Mouse (Mus musculus): ENCODE data around the gene Pygm.

Gene Pygm

DNA sequence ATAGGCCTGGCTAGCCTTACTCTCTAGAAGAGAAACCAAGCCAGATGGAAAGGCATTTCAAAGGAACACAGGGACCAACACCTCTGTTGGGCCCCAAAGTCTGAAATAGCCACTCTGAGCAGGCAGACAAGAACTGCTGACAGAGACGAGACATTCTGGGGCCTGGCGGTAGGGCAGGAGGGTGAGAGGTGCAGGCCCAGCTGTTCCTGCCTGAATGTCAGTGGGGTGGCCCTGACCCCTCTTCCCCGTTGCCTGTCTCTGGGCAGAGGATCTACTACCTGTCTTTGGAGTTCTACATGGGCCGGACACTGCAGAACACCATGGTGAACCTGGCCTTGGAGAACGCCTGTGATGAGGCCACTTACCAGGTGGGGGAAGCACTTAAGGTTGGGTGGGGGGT lies 1.2 kb downstream of the Pygm start:
- no peak for DNase-seq (ENCODE audit: low spot score in 2 of 2)

DNA sequence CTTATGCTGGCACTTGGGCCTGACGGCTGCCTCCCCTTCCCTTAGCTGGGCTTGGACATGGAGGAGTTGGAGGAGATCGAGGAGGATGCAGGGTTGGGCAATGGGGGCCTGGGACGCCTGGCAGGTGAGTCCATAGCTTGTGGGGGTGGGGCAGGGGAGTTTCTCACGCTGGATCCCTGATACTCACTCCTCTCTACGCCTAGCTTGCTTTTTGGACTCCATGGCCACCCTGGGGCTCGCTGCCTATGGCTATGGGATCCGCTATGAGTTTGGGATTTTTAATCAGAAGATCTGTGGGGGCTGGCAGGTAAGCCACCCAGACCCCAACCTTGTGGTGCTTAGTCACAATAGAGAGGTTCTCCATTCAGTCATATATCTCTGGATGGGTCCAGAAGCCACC lies 1.6 kb downstream of the Pygm start:
- no peak for DNase-seq (ENCODE audit: low spot score in 2 of 2)

DNA sequence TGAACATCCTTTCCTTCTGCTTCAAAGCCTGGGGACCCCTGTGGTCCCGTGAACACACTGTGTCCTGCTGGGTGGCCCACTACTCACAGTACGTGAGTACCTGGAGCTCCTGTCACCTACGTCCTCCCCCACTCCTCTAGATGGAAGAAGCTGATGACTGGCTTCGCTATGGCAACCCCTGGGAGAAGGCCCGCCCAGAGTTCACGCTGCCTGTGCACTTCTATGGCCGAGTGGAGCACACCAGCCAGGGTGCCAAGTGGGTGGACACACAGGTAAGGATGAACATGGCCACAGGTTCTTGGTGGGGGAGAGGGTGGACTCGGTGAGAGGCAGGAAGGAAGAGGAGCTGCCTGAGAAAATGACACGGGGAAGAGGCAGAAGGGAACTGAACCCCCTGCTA lies 2.0 kb downstream of the Pygm start:
- DNase-seq (ENCODE audit: low spot score in 2 of 2): no peak

DNA sequence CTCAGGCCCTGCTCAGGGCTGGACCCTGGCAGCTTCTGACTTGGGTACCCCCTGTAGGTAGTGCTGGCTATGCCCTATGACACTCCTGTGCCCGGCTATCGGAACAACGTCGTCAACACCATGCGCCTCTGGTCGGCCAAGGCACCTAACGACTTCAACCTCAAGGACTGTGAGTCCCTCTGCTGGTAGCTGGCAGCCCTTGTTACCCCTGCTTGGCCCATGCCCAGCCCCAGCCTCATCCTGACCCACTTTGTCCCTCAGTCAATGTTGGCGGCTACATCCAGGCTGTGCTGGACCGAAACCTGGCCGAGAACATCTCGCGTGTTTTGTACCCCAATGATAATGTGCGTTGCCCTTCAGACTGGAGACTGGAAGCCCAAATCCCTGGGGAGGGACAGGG lies 3.8 kb downstream of the Pygm start:
- DNase-seq (ENCODE audit: low spot score in 2 of 2): no peak

DNA sequence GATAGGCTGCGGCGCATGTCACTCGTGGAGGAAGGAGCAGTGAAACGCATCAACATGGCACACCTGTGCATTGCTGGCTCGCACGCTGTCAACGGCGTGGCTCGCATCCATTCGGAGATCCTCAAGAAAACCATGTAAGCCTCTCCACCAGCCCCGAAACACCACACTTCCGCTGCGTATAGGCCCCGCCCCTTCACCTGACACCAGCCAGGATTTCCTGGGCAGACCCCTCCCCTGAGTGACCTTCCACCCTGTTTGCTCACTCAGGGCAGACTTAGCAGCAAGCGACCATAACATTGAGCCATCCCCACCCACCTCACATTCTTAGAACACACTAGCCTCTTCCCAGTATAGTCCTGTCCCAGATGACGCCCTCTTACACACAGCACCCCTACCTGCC lies 5.6 kb downstream of the Pygm start:
- no peak for DNase-seq (ENCODE audit: low spot score in 2 of 2)

DNA sequence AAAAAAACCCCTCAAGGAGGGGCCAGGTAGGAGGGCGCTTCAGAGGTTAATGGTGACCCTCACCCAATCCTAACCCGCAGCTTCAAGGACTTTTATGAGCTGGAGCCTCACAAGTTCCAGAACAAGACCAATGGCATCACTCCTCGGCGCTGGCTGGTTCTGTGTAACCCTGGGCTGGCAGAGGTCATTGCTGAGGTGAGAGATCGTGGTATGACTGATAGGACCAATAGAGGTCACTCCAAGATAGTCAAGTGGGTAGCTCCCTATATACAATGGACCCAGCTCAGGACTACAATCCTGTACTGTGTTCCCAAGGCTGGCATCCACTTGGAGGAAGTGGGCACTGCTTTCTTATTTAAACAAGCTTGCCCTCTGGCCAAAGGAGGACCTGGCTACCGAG lies 6.1 kb downstream of the Pygm start:
- DNase-seq (ENCODE audit: low spot score in 2 of 2): no peak

DNA sequence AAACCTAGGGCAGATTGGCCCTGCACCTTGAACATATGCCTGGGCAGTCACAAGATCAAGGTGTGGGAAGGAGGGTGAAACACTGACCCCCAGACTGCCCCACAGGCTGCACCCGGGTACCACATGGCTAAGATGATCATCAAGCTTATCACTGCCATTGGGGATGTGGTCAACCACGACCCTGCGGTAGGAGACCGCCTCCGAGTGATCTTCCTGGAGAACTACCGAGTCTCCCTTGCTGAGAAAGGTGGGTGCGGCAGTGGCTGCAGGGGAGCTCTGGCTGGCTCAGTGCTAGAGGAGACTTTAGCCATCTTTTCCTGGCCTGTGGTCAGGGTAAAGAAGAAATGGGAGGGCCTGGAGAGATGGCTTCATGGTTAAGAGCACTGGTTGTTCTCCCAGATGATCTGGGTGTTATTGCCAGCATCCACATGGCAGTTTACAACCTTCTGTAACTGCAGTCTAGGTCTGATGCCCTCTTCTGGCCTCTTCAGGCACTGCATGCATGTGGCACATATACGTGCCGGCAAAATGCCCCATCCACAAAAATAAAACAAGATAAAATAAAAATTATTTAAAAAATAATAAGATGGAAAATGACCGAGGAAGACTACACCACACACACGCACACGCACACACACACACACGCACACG lies 8.7 kb downstream of the Pygm start:
- no peak for DNase-seq (ENCODE audit: low spot score in 2 of 2)

DNA sequence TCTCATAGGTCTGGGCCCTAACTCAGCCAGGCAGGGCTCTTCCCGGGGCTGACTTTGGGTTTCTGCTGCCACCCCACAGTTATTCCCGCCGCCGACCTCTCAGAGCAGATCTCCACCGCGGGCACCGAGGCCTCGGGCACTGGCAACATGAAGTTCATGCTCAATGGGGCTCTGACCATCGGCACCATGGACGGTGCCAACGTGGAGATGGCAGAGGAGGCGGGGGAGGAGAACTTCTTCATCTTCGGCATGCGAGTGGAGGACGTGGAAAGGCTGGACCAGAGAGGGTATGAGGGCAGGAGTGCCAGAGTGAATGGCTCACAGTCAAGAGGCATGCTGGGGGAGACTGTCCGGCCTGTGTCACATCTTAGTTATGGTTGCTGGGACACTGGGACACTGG lies 9.4 kb downstream of the Pygm start:
- no peak for DNase-seq (ENCODE audit: low spot score in 2 of 2)

DNA sequence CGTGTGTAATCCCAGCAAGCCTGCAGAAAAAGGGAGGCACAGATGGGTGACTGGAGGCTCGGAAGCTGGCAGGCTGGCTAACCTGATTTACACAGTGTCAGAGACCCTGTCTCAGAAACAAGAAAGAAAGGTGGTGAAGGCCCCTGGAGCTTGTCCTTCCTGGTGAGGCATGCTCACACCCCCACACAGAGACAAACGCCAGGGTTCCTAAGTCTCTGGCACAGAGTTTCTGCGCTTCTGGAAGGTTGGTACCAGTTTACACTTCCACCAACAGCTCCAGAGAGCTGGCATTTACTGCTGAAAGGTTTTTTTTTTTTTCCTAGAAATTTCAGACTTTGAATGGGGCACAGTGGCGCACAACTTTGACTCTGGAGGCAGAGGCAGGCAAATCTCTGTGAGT lies 12.0 kb downstream of the Pygm start:
- DNase-seq (ENCODE audit: low spot score in 2 of 2): no peak

DNA sequence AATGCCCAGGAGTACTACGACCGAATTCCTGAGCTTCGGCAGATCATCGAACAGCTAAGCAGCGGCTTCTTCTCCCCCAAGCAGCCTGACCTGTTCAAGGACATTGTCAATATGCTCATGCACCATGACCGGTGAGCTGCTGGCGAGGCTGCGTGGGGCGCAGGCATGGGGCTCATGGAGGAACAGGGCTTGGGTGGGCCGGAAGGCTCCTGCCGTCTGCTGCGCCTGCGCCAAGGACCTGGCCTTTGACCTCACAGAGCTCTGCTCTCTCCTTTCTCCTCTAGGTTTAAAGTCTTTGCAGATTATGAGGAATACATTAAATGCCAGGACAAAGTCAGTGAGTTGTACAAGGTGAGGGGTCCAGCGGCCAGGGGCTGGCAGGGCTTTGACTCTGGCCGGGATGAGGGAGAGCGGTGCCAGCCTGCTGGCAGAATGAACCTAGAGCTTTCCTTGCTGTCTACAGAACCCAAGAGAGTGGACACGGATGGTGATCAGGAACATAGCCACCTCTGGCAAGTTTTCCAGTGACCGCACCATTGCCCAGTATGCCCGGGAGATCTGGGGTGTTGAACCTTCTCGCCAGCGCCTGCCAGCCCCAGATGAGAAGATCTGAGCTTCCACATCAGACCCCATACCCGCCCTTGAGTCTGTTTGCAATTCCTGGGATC lies 13.5 kb downstream of the Pygm start:
- DNase-seq (ENCODE audit: low spot score in 2 of 2): no peak

DNA sequence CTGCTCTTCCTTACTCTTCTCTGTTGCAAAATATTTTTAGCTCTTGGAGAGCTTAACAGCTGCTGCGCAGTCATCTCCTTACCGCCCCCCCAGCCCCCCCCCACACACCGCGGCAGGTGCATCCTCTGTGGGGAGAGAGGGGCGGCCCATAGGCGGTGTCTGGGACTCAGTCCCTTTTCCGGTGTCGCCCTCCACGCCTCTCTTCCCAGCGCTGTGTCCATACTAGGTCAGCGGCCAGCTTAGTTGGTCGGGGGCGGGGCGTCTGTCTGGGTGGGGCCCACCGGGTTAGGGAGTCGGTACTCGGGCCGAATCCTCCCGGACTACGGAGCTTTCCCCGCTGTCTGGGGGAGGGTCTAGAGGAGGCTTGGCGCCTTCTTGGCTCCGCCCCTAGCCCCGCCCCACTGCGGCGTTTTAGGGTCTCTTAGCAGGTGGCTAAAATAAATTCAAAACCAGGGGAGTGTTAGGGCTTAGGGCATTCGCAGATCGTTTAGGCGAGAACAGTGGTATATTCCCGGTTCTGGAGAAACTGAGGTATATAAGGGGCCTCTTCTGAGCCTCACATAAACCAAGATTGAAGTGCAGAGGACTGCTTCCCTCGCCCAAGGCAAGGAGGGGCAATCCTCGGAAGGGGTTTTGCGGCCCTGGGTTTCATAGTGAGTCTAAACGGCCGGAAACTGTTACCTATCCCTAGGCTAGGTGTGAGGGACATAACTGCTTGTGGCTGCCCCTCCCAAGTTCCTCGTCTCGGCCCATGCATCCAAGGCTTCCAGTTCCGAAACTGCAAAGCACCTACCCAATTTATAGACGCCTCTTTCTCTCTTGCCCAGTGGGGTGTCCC lies 14.5 kb downstream of the Pygm start:
- peak in 1 of 2 experiments; percentile 66 for DNase-seq (ENCODE audit: low spot score in 2 of 2)

DNA sequence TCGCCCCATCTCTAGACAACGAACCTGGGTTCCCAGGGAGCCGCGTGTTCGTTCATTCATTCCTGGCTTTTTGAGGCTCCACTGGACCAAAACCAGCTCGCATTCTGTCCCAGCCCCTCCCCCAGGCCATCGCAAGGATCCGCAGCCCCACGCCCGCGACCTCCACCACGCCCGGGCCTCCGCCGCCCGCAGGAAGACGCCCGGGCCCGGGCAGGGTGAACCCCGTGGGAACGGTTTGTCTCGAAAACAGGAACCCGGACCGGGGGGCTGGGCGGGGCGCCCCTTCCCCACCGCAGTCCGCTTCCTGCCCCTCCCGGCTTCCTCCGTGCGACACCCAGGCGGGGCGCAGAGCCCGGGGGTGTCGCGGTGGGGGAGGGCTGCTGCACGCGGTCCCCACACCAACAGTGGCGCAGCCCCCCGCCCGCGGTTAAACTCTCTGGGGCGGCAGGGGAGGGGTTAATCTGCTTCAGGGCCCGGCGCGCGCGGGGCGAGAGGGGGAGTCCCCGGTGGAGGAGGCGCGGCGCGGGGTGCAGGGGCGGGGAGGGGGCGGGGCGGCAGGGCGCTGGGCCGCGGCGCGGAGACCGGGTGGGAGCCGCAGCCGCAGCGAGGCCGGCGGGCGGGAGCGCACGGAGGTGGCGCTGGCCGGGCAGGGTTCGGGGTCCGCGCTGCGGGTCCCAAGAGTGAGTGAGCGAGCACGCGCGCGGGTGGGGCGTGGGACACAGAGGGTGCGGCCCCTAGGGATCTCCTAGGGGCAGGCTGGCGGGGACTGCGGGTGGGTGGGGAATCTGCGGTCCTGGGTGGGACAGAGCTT lies 15.3 kb downstream of the Pygm start, which contains the start of gene Rasgrp2:
Gene Rasgrp2, plus strand, starts transcription at position 56 of the 811 bp plus-strand sequence.
- DNase-seq (ENCODE audit: low spot score in 2 of 2): peak; percentile 66 to 67

DNA sequence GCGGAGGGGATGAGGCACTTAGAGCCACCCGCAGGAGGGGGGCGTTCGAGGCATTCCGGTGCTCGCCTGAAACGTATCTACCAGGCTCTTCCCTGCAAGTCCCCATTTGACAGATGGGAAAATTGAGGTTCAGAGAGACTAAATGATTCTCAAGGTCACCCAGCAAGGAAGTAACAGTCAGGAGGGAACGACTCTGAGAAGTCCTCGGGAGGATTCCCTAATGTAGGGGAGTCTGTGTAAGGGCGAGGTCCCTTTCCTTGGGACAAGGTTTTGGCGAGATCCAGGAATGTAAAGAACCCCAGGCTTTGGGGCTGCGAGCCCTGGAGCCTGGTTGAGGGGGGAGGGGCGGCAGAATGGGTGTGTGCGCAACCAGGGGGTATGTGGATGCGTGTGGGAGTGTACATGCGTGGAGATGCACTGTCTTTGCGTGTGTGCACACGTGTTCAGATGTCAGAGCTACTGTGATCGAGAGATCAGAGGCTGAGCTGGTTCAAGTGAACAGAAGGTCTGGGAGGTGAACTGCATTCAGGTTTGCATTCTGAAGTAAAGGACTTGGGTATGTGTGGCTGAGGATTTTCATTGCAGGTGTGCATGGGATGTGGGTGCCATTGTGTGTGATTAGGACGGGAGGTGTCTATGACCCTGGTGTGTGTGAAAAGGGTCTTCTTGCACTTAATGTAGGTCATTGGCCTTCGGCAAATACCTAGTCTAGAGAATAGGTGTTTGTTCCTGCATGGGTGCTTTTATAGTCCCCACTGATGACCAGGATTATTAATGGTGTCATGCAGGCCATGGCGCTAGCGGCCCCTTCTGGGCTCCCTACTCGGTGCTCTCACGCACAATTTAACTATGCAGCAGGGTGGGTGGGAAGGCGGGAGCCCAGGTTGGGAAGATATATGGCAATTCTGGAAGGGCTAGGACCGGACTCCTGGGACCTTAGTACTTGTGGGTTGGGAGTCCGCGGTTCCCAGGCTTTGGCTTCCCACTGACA lies 16.2 kb downstream of the Pygm start:
- peak in 1 of 2 experiments; percentile 63 for DNase-seq (ENCODE audit: low spot score in 2 of 2)

DNA sequence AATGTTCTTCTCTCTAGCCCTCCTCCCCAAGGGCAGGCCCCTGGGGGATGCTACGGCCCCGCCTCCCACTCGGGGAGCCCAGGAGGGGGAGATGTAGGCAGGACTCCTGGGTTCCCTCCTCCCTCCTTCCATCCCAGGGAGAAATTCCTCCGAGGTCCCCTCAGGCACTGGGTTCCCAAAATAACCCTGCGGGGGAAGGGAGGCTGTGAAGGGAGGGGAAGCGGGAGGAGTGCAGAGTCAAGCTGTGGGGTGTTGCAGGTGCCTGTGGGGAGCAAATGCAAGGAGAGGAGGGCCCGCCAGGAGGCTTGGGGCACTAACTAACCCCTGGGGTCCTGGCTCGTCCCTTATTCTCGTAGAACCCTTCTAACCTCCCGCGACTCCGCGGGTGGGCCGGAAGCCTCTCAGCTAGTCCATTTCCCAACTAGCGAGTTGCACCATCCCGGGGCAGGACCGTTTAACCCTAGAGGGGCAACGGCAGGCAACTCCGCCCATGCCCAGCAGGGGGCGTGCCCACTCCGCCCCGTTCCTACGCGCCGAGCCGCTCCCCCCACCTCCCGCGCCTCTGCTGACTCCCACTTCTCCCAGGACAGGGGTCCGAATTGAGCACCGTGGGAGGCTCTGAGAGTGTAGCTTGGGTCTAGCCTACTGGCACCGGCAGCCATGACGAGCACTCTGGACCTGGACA lies 17.1 kb downstream of the Pygm start:
- DNase-seq (ENCODE audit: low spot score in 2 of 2): peak; percentile 50 to 71

DNA sequence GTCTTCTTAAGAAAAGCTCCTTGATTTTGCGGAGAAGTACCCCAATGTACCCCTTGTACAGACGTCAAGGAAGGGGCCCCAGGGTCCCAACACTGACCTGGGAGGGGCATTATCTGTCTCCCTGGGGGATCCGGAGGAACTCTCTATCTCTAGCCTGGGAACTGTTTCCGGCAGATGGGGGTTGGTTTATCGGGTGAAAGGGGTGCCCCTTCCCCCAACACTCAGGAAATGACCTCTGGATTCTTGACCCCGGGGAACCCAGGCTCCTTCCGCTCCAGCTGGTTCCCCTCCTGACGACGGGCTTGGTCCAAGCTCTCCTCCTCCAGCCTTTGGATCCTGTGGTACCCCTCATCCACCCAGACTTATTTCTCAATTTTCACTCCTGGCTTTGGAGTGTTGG lies 17.8 kb downstream of the Pygm start:
- DNase-seq (ENCODE audit: low spot score in 2 of 2): no peak

DNA sequence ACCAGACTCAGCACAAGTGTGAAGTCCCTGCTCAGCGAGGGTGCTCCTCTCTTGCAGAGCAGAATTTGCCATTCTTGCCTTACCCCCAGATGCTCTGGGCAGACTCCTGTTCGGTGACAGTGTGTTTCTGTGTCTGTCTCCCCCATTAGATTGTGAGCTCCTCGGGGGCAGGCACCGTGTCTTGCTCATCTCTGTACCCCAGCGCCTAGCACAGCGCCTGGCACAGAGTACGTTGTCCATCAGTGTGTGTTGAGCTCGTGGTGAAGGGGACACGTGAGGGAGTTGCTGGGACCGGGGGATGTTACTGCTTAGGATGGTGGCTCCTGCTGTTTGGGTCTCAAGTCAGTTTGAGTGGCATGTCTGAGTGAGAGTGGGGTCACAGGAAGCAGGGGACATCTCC lies 19.7 kb downstream of the Pygm start:
- DNase-seq (ENCODE audit: low spot score in 2 of 2): no peak

DNA sequence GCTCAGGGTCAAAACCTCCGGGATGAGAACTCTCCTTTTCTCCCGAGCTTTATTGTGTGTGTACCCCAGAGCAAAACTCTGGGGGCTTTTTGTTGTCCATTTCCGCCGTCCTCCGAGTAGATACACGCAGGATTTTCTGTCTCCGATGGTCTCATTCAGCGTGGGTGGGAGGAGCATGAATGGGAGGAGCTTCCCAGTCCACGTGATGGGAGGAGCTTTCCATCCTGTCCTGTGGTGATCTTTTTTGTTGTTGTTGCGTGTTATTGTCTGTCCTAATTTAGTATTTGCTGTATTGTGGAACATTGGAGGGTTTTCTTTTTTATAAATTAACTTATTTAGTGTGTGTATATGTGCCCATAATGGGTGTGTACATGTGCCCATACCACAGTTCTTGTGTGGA lies 21.2 kb downstream of the Pygm start:
- no peak for DNase-seq (ENCODE audit: low spot score in 2 of 2)

DNA sequence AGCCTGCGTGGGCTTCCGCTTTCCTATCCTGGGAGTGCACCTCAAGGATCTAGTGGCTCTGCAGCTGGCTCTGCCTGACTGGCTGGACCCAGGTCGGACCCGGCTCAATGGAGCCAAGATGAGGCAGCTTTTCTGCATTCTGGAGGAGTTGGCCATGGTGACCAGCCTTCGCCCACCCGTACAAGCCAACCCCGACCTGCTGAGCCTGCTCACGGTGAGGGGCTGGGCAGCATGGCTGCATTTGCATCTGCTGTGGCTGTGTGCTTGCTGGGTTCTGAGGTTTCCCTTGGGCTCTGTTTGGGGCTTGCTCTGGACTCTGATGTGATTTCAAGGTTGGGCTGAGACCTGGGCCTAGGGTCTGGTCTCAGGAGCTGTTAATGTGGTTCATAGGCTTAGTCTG lies 22.9 kb downstream of the Pygm start:
- no peak for DNase-seq (ENCODE audit: low spot score in 2 of 2)

DNA sequence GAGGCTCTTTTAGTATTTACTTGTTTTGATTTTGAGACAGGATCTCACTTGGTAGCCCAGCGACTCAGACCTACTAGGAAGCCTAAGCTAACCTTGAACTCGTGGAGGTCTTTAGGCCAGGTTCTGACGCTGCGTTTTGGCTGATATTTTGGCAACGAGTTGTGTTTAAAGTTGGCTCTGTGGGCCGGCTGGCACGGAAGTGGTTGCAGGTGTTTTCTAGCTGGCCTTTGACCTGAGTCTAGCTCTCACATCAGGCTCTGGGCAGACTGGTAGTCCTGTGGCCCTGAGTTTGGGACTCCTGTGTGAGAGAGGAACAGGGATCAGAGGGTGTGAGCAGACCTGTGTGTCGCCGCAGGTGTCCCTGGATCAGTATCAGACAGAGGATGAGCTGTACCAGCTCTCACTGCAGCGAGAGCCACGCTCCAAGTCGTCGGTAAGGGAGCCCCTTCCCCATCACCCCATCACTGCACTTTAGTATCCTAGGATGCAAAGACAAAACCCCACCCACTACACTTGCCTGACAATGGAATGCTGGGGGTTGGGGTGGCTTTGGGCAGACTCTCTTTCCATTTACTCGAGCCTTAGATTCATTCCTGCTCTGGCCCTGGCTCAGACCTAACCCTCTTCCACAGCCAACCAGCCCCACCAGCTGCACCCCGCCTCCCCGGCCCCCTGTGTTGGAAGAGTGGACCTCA lies 23.8 kb downstream of the Pygm start:
- DNase-seq (ENCODE audit: low spot score in 2 of 2): no peak

DNA sequence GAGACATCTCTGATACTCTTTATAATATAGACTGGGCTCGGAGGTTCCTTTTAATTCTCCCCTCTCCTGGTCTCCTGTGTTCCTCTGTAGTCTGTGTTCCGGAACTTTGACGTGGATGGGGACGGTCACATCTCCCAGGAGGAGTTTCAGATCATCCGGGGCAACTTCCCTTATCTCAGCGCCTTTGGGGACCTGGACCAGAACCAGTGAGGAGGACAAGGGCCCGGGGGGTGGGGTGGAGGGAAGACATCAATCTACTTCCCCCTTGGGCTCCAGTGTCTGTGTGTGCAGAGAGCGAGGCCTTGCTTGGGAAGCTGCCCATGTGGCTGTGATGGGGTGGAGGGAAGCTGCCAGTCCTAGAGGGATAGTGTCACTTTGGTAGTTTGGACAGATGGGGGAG lies 24.6 kb downstream of the Pygm start:
- DNase-seq (ENCODE audit: low spot score in 2 of 2): no peak

Data from frontal cortex, postnatal 10 days (tissue).